Mouse (Mus musculus) lung, postnatal 0 days (tissue): ENCODE results near the gene Chdh.

ENCODE experiments used
- CTCF ChIP-seq: IDR thresholded peaks from 2 replicates; pipeline ENCODE4 v1.5.1; 2016; ENCODE audit warnings: antibody characterized with exemption, mild to moderate bottlenecking
- EP300 ChIP-seq: IDR thresholded peaks from 2 replicates; pipeline ENCODE4 v1.6.1; 2016; ENCODE audit warnings: antibody characterized with exemption, mild to moderate bottlenecking, control low read depth

- no peak for TF ChIP-seq CTCF
- no peak for TF ChIP-seq EP300
Observed at GRCm38 (mm10) chr14:29986096-29986495, 22.7 kb upstream of the Chdh start.
